In genomic region chr15:83305192-83305921, GRCm38 (mm10) we compare ENCODE assay signal across 10 mouse cellular contexts. TPM values are rescaled to one million over a fixed set of nuclear protein-coding genes. Genes with fewer than 3 reads are reported as not detected.
A peak's percentile ranks its signal among the peaks of the same experiment; 100 is the strongest.
DNase-seq lines count a peak whose midpoint lies in the region; ATAC-seq and TF ChIP-seq lines count a peak whose summit lies in the region.
"Had no signal": no experiment of that assay in that cellular context is flagged by ENCODE, and none has a peak within 500 bp of the region (broad histone marks: within the 10 kb centered on the region; RNA-seq: fewer than 3 reads in every experiment).

No protein-coding gene starts in this region.

- peaks cover 9% of the 10 kb centered on the region; the same call in 1 of the 2 replicates for H3K4me1 ChIP-seq in heart, embryonic 10.5 days
- peaks cover 4% of the 10 kb centered on the region for H3K4me1 ChIP-seq in kidney, postnatal 0 days (replicated peaks; ENCODE audit: insufficient read depth, low read length)

- peak; percentile 52; the same call in 1 of the 2 replicates for ATAC-seq in kidney, postnatal 0 days (replicated peaks; ENCODE audit: low FRiP score, low read depth)

- peaks cover 52% of the 10 kb centered on the region for H3K36me3 ChIP-seq in heart, embryonic 10.5 days
- H3K36me3 ChIP-seq in kidney, postnatal 0 days (ENCODE audit: insufficient read depth, low read length): peaks cover 13% of the 10 kb centered on the region; the same call in 1 of the 2 replicates

- TF ChIP-seq CTCF in kidney, postnatal 0 days (IDR thresholded peaks at IDR 0.05; ENCODE audit: low read depth): no peak

- 0 out of 2 replicates have a peak overlapping the region, but pooled peaks have one; percentile 29 for H3K27ac ChIP-seq in heart, embryonic 10.5 days
- H3K27ac ChIP-seq in kidney, postnatal 0 days: peak overlapping the region; percentile 38
- H3K27ac ChIP-seq: heart, embryonic 13.5 days had no signal

- no peaks in the 10 kb centered on the region for H3K9me3 ChIP-seq in heart, embryonic 10.5 days
- no peaks in the 10 kb centered on the region for H3K9me3 ChIP-seq in kidney, postnatal 0 days (replicated peaks; ENCODE audit: low read length)
- H3K9me3 ChIP-seq: G1E; heart, embryonic 13.5 days had no signal

- no peak overlapping the region for H3K4me3 ChIP-seq in heart, embryonic 10.5 days
- H3K4me3 ChIP-seq in kidney, postnatal 0 days (replicated peaks; ENCODE audit: low read depth, low read length): no peak overlapping the region
- H3K4me3 ChIP-seq: heart, embryonic 13.5 days had no signal

- no peak overlapping the region for H3K9ac ChIP-seq in kidney, postnatal 0 days (ENCODE audit: low read depth, low read length)
- H3K9ac ChIP-seq: heart, embryonic 13.5 days had no signal

- DNase-seq in layer of hippocampus, adult 11-12 months (ENCODE audit: low spot score): peak; percentile 29
- no peak for DNase-seq in layer of hippocampus, postnatal 10 days (ENCODE audit: low spot score in 2 of 2)
- peak; percentile 56 for DNase-seq in brain, adult 2 months (ENCODE audit: low read depth, low spot score)
- DNase-seq in heart, embryonic 10.5 days (ENCODE audit: low spot score): no peak
- DNase-seq in kidney, postnatal 0 days (ENCODE audit: low spot score): peak; percentile 50
- peak; percentile 88 for DNase-seq in ovary, postnatal 36 days (ENCODE audit: low spot score)
- DNase-seq in right cerebral cortex, postnatal 36 days (ENCODE audit: low spot score in 2 of 2): no peak
- DNase-seq in right cerebral cortex, adult 2 months (ENCODE audit: low spot score in 2 of 2): no peak

- no peaks in the 10 kb centered on the region for H3K27me3 ChIP-seq in heart, embryonic 10.5 days (ENCODE audit: insufficient read depth, poor library complexity, severe bottlenecking)
- H3K27me3 ChIP-seq in kidney, postnatal 0 days (ENCODE audit: insufficient read depth, low read length): no peaks in the 10 kb centered on the region
- H3K27me3 ChIP-seq: heart, embryonic 13.5 days had no signal

- H3K4me2 ChIP-seq in kidney, postnatal 0 days (ENCODE audit: low read length): no peak overlapping the region
- H3K4me2 ChIP-seq: heart, embryonic 13.5 days had no signal

- 74% methylated on average over 12 of the region's 12 CpGs for WGBS in heart, embryonic 10.5 days
- WGBS in kidney, postnatal 0 days: 55% methylated on average over 12 of the region's 12 CpGs

RNA-seq across cellular contexts. Expression of gene Arfgap3, which starts 44.7 kb away (rescaled TPM):
- 10 to 100 TPM; 19.8 to 22.7 TPM for total RNA-seq in layer of hippocampus, postnatal 10 days (2021)
- polyA plus RNA-seq in heart, embryonic 10.5 days (2016; fragmentation: Nextera tagmentation; extraction: Ambion mirVana): 25.8 and 27.5 TPM in 2 replicates
- polyA plus RNA-seq in kidney, postnatal 0 days (2015; fragmentation: Nextera tagmentation; extraction: Ambion mirVana): 36.2 and 40.9 TPM in 2 replicates

RNA-seq across cellular contexts. Expression of gene A4galt, which starts 53.8 kb away (rescaled TPM):
- total RNA-seq in layer of hippocampus, postnatal 10 days (2021): 1 to 10 TPM; 3.0 to 5.0 TPM
- polyA plus RNA-seq in heart, embryonic 10.5 days (2016; fragmentation: Nextera tagmentation; extraction: Ambion mirVana): not detected in 2 replicates
- polyA plus RNA-seq in kidney, postnatal 0 days (2015; fragmentation: Nextera tagmentation; extraction: Ambion mirVana): 26.5 and 27.2 TPM in 2 replicates
- polyA plus RNA-seq: G1E had no signal

Comparison
In these comparisons a context has a peak if more than half of its experiments do, and no peak if none do; other contexts are left out.
1. DNase-seq: peak in layer of hippocampus, adult 11-12 months (single experiment), brain, adult 2 months (single experiment), kidney, postnatal 0 days (single experiment) and ovary, postnatal 36 days (single experiment); none in layer of hippocampus, postnatal 10 days (0 of 2), heart, embryonic 10.5 days (single experiment), right cerebral cortex, postnatal 36 days (0 of 2) and right cerebral cortex, adult 2 months (0 of 2).
2. RNA of gene A4galt, which starts 53.8 kb away (polyA plus RNA-seq): 26.5 to 27.2 TPM in kidney, postnatal 0 days; not detected in heart, embryonic 10.5 days; every median in the first group is over 10 times any median in the second.